Mouse (Mus musculus): Measurements from ENCODE around the gene Nol4l. TPM values are rescaled to one million over a fixed set of nuclear protein-coding genes. Genes with fewer than 3 reads are reported as not detected.
"Not testable (repeated sequence)": the region's sequence is repeated elsewhere in the genome, so short reads cannot be mapped to it uniquely, and the experiment has no call there.

Nol4l gene
- polyA plus RNA-seq, 1 experiment from 2014 or later, result 19.4 TPM

GRCm38 (mm10) chr2:153397790-153398515 is 131.8 kb downstream of the Nol4l start:
- Histone ChIP-seq H3K4me1 (no peaks in the 10 kb centered on the region), H3K27ac (no peak overlapping the region), H3K27me3 (no peaks in the 10 kb centered on the region), H3K36me3 (peaks cover 96% of the 10 kb centered on the region), H3K4me3 (no peak overlapping the region), H3K9ac (no peak overlapping the region), H3K9me3 (no peaks in the 10 kb centered on the region), H3K4me2 (replicated peaks) (no peak overlapping the region)
- 92% methylated on average over 11 of the region's 11 CpGs for WGBS
- no peak for ATAC-seq (ENCODE audit: insufficient number of reproducible peaks, insufficient read depth, low FRiP score, low TSS enrichment)

GRCm38 (mm10) chr2:153393045-153393444 is 136.7 kb downstream of the Nol4l start:
- no peak overlapping the region for H3K27ac ChIP-seq
- peaks cover 75% of the 10 kb centered on the region for H3K36me3 ChIP-seq
- no peak for ATAC-seq (ENCODE audit: insufficient number of reproducible peaks, insufficient read depth, low FRiP score, low TSS enrichment)
- no peak overlapping the region for H3K9ac ChIP-seq
- H3K9me3 ChIP-seq, result no peaks in the 10 kb centered on the region
- no peaks in the 10 kb centered on the region for H3K27me3 ChIP-seq
- WGBS, result 96% methylated on average over 10 of the region's 10 CpGs
- H3K4me3 ChIP-seq, result no peak overlapping the region
- H3K4me1 ChIP-seq, result no peaks in the 10 kb centered on the region
- H3K4me2 ChIP-seq (replicated peaks), result no peak overlapping the region

GRCm38 (mm10) chr2:153389831-153390230 is 139.9 kb downstream of the Nol4l start:
- H3K36me3 ChIP-seq, result peaks cover 62% of the 10 kb centered on the region
- WGBS, result 89% methylated on average over 2 of the region's 2 CpGs

GRCm38 (mm10) chr2:153380479-153380878 is 149.3 kb downstream of the Nol4l start:
- 95% methylated on average over 1 of the region's 1 CpGs for whole genome bisulfite sequencing
- Histone ChIP-seq H3K9me3 (no peaks in the 10 kb centered on the region), H3K9ac (no peak overlapping the region), H3K36me3 (peaks cover 36% of the 10 kb centered on the region; the same call in 1 of the 2 replicates), H3K4me2 (replicated peaks) (no peak overlapping the region), H3K27me3 (no peaks in the 10 kb centered on the region), H3K4me3 (no peak overlapping the region), H3K4me1 (no peaks in the 10 kb centered on the region), H3K27ac (no peak overlapping the region)
- ATAC-seq (ENCODE audit: insufficient number of reproducible peaks, insufficient read depth, low FRiP score, low TSS enrichment), result no peak

More at GRCm38 (mm10) chr2:153389831-153390230, 139.9 kb downstream of the Nol4l start:
- Histone ChIP-seq H3K9ac (no peak overlapping the region), H3K27me3 (no peaks in the 10 kb centered on the region), H3K4me3 (no peak overlapping the region), H3K27ac (no peak overlapping the region), H3K4me1 (no peaks in the 10 kb centered on the region), H3K9me3 (no peaks in the 10 kb centered on the region), H3K4me2 (replicated peaks) (no peak overlapping the region)
- ATAC-seq (ENCODE audit: insufficient number of reproducible peaks, insufficient read depth, low FRiP score, low TSS enrichment), result no peak

DNA sequence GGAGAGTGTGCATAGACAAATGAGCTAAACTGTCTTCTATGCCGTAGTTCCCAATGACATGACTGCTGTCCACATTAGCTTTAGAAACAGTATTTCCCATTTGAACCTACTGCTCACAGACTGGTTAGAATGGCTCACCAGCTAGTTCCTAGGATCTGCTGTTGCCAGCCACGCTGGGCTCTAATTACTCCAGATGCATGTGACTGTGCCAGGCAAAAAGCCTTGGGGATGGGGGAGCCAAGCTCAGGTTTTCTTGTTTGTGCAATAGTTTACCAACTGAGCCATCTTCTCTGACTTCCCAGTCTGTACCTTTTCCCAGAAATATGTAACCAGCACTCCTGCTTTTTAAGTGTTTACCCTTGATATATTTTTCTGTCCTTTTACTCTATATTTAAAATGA is 154.4 kb downstream of the Nol4l start:
- ATAC-seq (ENCODE audit: insufficient number of reproducible peaks, insufficient read depth, low FRiP score, low TSS enrichment), result no peak
- Histone ChIP-seq H3K36me3 (peaks cover 7% of the 10 kb centered on the region; the same call in 1 of the 2 replicates), H3K9me3 (no peaks in the 10 kb centered on the region), H3K27ac (no peak overlapping the region), H3K27me3 (no peaks in the 10 kb centered on the region), H3K9ac (no peak overlapping the region), H3K4me2 (replicated peaks) (no peak overlapping the region), H3K4me1 (no peaks in the 10 kb centered on the region), H3K4me3 (no peak overlapping the region)
- 81% methylated on average over 2 of the region's 2 CpGs for WGBS

GRCm38 (mm10) chr2:153370871-153371270 is 158.9 kb downstream of the Nol4l start:
- H3K9ac ChIP-seq, result no peak overlapping the region
- H3K36me3 ChIP-seq, result peaks cover 28% of the 10 kb centered on the region
- H3K4me2 ChIP-seq (replicated peaks), result no peak overlapping the region
- no peak overlapping the region for H3K4me3 ChIP-seq
- no peaks in the 10 kb centered on the region for H3K9me3 ChIP-seq
- no peaks in the 10 kb centered on the region for H3K27me3 ChIP-seq
- H3K27ac ChIP-seq, result no peak overlapping the region
- H3K4me1 ChIP-seq, result no peaks in the 10 kb centered on the region
- no peak for ATAC-seq (ENCODE audit: insufficient number of reproducible peaks, insufficient read depth, low FRiP score, low TSS enrichment)

DNA sequence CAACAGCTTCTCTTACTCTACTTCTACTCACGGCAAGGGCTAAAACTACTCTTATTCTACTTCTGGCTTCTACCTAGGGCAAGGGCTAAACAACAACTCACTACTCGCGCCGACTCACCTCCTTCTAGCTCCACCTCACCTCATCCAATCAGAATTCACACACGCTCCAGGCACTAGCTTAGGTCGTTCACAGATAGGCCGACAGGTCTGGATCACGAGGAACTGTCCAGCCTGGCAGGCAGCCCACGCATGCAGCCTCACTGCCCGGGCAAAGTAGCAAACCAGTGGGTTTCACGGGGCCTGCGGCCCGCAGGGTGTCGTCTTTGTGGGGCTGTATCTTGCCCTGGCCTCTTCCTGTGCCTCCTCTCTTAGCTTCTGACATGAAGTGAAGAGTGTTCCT is 165.2 kb downstream of the Nol4l start:
- H3K4me2 ChIP-seq (replicated peaks); ATAC-seq (ENCODE audit: insufficient number of reproducible peaks, insufficient read depth, low FRiP score, low TSS enrichment); H3K4me1 ChIP-seq; H3K9me3 ChIP-seq; H3K27me3 ChIP-seq; H3K9ac ChIP-seq; H3K27ac ChIP-seq; H3K4me3 ChIP-seq: not testable (repeated sequence)
- 91% methylated on average over 14 of the region's 14 CpGs for WGBS
- H3K36me3 ChIP-seq, result peaks cover 71% of the 10 kb centered on the region

DNA sequence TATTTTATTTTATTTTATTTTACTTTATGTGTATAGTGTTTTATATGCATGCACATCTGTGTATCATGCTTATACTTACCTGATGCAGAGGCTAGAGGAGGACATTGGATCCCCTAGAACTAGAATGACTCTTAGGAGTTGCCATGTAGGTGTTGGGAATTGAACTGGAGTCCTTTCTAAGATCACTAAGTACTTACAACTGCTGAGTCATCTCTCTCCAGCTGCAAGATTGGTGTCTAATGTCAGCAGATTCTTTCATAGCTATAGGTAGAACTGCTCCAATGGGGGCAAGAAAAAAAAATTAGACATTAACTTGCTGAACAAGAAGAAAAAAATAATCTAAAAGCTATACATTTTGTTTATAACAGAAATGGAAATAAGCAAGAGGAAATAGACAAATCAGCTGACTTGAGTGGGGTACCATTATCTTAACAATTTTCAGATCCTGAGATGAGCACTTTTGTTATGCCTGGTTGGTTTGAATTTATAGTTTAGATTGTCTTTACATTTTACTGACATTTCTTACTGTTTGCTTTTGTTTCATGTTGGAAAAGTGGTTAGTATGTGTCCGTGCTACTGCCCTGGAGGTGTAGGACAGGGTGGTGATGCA is 168.6 kb downstream of the Nol4l start:
- 89% methylated on average over 1 of the region's 1 CpGs for WGBS
- Histone ChIP-seq H3K27ac (no peak overlapping the region), H3K4me1 (no peaks in the 10 kb centered on the region), H3K4me2 (replicated peaks) (no peak overlapping the region), H3K9me3 (no peaks in the 10 kb centered on the region), H3K4me3 (no peak overlapping the region), H3K9ac (no peak overlapping the region), H3K36me3 (peaks cover 73% of the 10 kb centered on the region), H3K27me3 (no peaks in the 10 kb centered on the region)
- ATAC-seq (ENCODE audit: insufficient number of reproducible peaks, insufficient read depth, low FRiP score, low TSS enrichment), result no peak

Other genes starting within 250 kb of the Nol4l start
- 7.6 TPM in 2 replicates for gene Kif3b, start 238.6 kb downstream of the Nol4l start, polyA plus RNA-seq (2016; fragmentation: Nextera tagmentation; extraction: Ambion mirVana)
- 19.1 and 23.9 TPM in 2 replicates for gene Asxl1, start 184.1 kb downstream of the Nol4l start, polyA plus RNA-seq (2016; fragmentation: Nextera tagmentation; extraction: Ambion mirVana)
- gene 4930404H24Rik, start 37.2 kb downstream of the Nol4l start, polyA plus RNA-seq (2016; fragmentation: Nextera tagmentation; extraction: Ambion mirVana), result not detected in 2 replicates
- gene Commd7, start 102.8 kb upstream of the Nol4l start, polyA plus RNA-seq (2016; fragmentation: Nextera tagmentation; extraction: Ambion mirVana), result 71.3 and 73.0 TPM in 2 replicates
- 15.0 and 15.1 TPM in 2 replicates for gene Dnmt3b, start 119.5 kb upstream of the Nol4l start, polyA plus RNA-seq (2016; fragmentation: Nextera tagmentation; extraction: Ambion mirVana)
- not detected in 2 replicates for gene Dnmt3c, start 166.7 kb upstream of the Nol4l start, polyA plus RNA-seq (2016; fragmentation: Nextera tagmentation; extraction: Ambion mirVana)
- 246 and 284 TPM in 2 replicates for gene Mapre1, start 211.3 kb upstream of the Nol4l start, polyA plus RNA-seq (2016; fragmentation: Nextera tagmentation; extraction: Ambion mirVana)
- 0.04 and 0.09 TPM in 2 replicates for gene Efcab8, start 250.0 kb upstream of the Nol4l start, polyA plus RNA-seq (2016; fragmentation: Nextera tagmentation; extraction: Ambion mirVana)

Measured in embryonic facial prominence, embryonic 12.5 days (tissue).